Mouse (Mus musculus) testis, postnatal 14 days (tissue): ENCODE measurements around the gene Gm21679.
"Not testable (repeated sequence)": the region's sequence is repeated elsewhere in the genome, so short reads cannot be mapped to it uniquely, and the experiment has no call there.

ENCODE experiments used
- DNase-seq: peaks from one replicate; pipeline ENCODE4 v3.0.0; 2021; ENCODE audit warnings: low spot score

Gm21679 gene

DNA sequence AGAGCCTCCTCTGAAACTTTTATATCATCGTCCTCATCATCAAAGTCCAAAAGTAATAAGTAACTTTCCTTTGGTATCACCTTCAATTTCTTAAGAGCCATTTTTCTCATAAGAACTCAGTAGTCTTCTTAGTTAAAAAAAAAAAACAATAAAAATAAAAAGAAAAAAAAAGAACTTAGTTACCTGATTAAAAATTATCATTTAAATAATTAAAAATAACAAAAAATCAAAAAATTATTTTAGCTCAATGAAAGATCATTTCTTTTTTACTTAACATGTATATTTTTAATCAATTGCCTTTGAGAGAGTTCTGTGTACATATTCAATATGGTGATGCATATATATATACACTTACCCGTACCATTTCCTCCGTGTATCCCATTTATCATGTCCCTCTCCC is at the start of gene Gm21679:
Gene Gm21679 (minus strand): TSS at position 101 of the 400 bp plus-strand sequence.
- not testable (repeated sequence) for DNase-seq
